Mouse (Mus musculus): ENCODE data around the gene Ehd3. TPM values are rescaled to one million over a fixed set of nuclear protein-coding genes. Genes with fewer than 3 reads are reported as not detected.

The Ehd3 gene
- total RNA-seq, 1 experiment from 2014 or later: 10.1 TPM

DNA sequence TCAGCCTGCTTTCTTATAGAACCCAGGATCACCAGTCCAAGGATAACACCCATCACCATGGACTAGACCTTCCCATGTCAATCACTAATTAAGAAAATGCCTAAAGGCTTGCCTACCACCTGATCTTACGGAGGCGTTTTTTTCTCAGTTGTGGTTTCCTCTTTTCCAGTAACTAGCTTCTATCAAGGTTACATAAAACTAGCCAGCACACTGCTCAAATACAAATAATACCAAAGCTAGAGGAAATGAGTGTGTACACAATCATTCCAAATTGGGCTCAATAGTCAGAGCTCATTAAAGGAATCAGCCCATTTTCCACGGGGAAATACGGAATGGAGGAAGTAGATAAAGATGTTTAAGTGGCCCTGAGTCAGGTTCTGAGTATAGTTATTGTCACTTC is 71.3 kb downstream of the Ehd3 start:
- ATAC-seq (ENCODE audit: extremely low read depth, insufficient number of reproducible peaks, low FRiP score, poor library complexity, severe bottlenecking): no peak

DNA sequence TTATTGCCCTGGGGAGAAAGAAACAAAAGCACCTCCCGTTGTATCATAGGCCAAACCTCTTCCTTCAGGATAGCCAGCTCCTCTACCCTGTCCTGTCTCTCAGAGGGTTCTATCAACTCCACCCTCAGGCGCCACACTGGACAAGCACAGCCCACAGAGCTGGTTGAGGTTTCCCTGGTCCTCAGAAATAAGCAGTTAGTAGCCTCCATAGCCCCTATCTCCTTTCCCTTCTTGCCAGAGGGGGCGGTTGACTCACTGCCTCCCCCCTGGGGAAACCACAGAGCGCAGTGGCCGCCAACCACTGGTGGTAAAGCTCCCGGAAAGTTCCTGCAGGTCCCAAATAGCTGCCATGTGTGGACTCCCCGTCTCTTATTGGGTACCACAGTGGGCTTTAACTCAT is 71.7 kb downstream of the Ehd3 start:
- no peak for ATAC-seq (ENCODE audit: extremely low read depth, insufficient number of reproducible peaks, low FRiP score, poor library complexity, severe bottlenecking)

- no peak for ATAC-seq (ENCODE audit: extremely low read depth, insufficient number of reproducible peaks, low FRiP score, poor library complexity, severe bottlenecking)
Observed at GRCm38 (mm10) chr17:73879262-73879916, 75.5 kb downstream of the Ehd3 start.

DNA sequence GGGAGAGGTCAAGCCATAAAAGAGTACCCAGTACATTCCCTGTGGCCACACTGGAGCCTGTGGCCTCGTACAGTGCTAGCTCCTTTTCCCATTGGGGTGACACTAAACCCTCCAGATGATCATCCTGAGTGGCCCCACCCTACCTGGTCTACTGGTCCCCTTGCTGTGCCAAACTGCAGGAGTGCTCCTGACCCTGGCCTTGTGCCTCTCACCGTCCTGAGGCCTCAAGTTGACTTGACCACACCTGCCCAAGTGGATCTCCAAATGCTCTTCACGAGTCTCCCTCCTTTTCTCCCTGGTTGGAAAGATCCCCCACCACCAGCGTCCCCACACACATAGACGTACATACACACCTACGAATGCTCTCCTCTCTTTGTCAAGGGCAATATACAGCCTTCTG is 76.4 kb downstream of the Ehd3 start:
- no peak for ATAC-seq (ENCODE audit: extremely low read depth, insufficient number of reproducible peaks, low FRiP score, poor library complexity, severe bottlenecking)

GRCm38 (mm10) chr17:73881295-73881694 is 77.4 kb downstream of the Ehd3 start:
- ATAC-seq (ENCODE audit: extremely low read depth, insufficient number of reproducible peaks, low FRiP score, poor library complexity, severe bottlenecking): no peak

Other genes starting within 250 kb of the Ehd3 start
- gene Galnt14, start 93.7 kb upstream of the Ehd3 start, total RNA-seq (2017): 0.47 and 0.49 TPM in 2 replicates
- 248 and 254 TPM in 2 replicates for gene Xdh, start 146.1 kb downstream of the Ehd3 start, total RNA-seq (2017)
- gene Srd5a2, start 243.8 kb downstream of the Ehd3 start, total RNA-seq (2017): not detected in 2 replicates

Measured in neutrophil, adult 5-6 weeks (primary cell).